Mouse (Mus musculus): ENCODE measurements at regions not wholly inside any gene's neighbourhood (a gene's known extent, or its start where the extent isn't known, plus 50 kb on each side); places are given as distances from the start of the nearest gene placed in this dataset.
A peak's percentile ranks its signal among the peaks of the same experiment; 100 is the strongest.

DNA sequence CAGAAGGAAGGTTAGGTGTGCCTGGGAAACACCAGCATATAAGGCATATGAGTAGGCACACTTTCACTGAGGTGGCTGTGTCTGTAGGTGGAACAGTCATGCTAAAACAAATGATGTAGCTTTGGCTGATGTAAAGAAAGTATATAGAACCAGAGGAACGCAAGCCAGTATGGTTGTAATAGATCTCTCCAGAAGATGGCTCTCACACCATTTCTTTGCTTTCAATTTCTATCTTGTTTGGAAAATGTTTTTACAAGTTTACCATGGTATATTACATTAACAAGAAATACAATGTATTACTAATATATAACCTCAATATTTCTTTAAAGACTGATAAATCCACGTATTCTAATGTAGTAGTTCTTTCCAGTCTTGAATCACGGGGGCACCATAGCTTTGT, 304.4 kb upstream of the Btbd3 start:
- Histone ChIP-seq H3K27me3 (ENCODE audit: control insufficient read depth, insufficient read depth, low read depth, low read length) (no peaks in the 10 kb centered on the region), H3K9ac (ENCODE audit: low read depth, low read length) (no peak overlapping the region), H3K9me3 (replicated peaks; ENCODE audit: control insufficient read depth, low read length, poor library complexity, severe bottlenecking) (no peaks in the 10 kb centered on the region), H3K4me2 (ENCODE audit: low read length) (no peak overlapping the region), H3K27ac (ENCODE audit: low read length) (no peak overlapping the region), H3K4me1 (ENCODE audit: control insufficient read depth, insufficient read depth, low read length) (no peaks in the 10 kb centered on the region), H3K4me3 (ENCODE audit: low read depth, low read length) (no peak overlapping the region), H3K36me3 (ENCODE audit: control insufficient read depth, insufficient read depth, low read length) (no peaks in the 10 kb centered on the region)
- ATAC-seq, result no peak
- WGBS, result 89% methylated on average over 3 of the region's 3 CpGs

GRCm38 (mm10) chr2:137950931-137951330, 305.4 kb upstream of the Btbd3 start:
- no peak overlapping the region for H3K4me3 ChIP-seq (ENCODE audit: low read depth, low read length)
- no peaks in the 10 kb centered on the region for H3K27me3 ChIP-seq (ENCODE audit: control insufficient read depth, insufficient read depth, low read depth, low read length)
- ATAC-seq, result no peak
- no peak overlapping the region for H3K4me2 ChIP-seq (ENCODE audit: low read length)
- H3K36me3 ChIP-seq (ENCODE audit: control insufficient read depth, insufficient read depth, low read length), result no peaks in the 10 kb centered on the region
- H3K27ac ChIP-seq (ENCODE audit: low read length), result no peak overlapping the region
- no peak overlapping the region for H3K9ac ChIP-seq (ENCODE audit: low read depth, low read length)
- no peaks in the 10 kb centered on the region for H3K9me3 ChIP-seq (replicated peaks; ENCODE audit: control insufficient read depth, low read length, poor library complexity, severe bottlenecking)
- H3K4me1 ChIP-seq (ENCODE audit: control insufficient read depth, insufficient read depth, low read length), result no peaks in the 10 kb centered on the region

GRCm38 (mm10) chr2:137942753-137943152, 313.6 kb upstream of the Btbd3 start:
- Histone ChIP-seq H3K4me2 (ENCODE audit: low read length) (no peak overlapping the region), H3K9me3 (replicated peaks; ENCODE audit: control insufficient read depth, low read length, poor library complexity, severe bottlenecking) (no peaks in the 10 kb centered on the region), H3K9ac (ENCODE audit: low read depth, low read length) (no peak overlapping the region), H3K27ac (ENCODE audit: low read length) (no peak overlapping the region), H3K4me1 (ENCODE audit: control insufficient read depth, insufficient read depth, low read length) (no peaks in the 10 kb centered on the region), H3K27me3 (ENCODE audit: control insufficient read depth, insufficient read depth, low read depth, low read length) (no peaks in the 10 kb centered on the region), H3K4me3 (ENCODE audit: low read depth, low read length) (no peak overlapping the region), H3K36me3 (ENCODE audit: control insufficient read depth, insufficient read depth, low read length) (no peaks in the 10 kb centered on the region)
- peak; percentile 72; the same call in 1 of the 2 replicates for ATAC-seq
- 9% methylated on average over 7 of the region's 7 CpGs for WGBS

- Histone ChIP-seq H3K9me3 (replicated peaks; ENCODE audit: control insufficient read depth, low read length, poor library complexity, severe bottlenecking) (no peaks in the 10 kb centered on the region), H3K27ac (ENCODE audit: low read length) (no peak overlapping the region), H3K4me3 (ENCODE audit: low read depth, low read length) (no peak overlapping the region), H3K36me3 (ENCODE audit: control insufficient read depth, insufficient read depth, low read length) (no peaks in the 10 kb centered on the region), H3K4me2 (ENCODE audit: low read length) (no peak overlapping the region), H3K9ac (ENCODE audit: low read depth, low read length) (no peak overlapping the region), H3K4me1 (ENCODE audit: control insufficient read depth, insufficient read depth, low read length) (peaks cover 7% of the 10 kb centered on the region; the same call in 1 of the 2 replicates), H3K27me3 (ENCODE audit: control insufficient read depth, insufficient read depth, low read depth, low read length) (no peaks in the 10 kb centered on the region)
- ATAC-seq, result no peak
- WGBS, result 72% methylated on average over 3 of the region's 3 CpGs
Observed at GRCm38 (mm10) chr2:137939591-137939990, 316.8 kb upstream of the Btbd3 start.

- H3K4me2 ChIP-seq (ENCODE audit: low read length), result no peak overlapping the region
- H3K4me3 ChIP-seq (ENCODE audit: low read depth, low read length), result no peak overlapping the region
- 13% methylated on average over 7 of the region's 7 CpGs for WGBS
- no peak overlapping the region for H3K27ac ChIP-seq (ENCODE audit: low read length)
- no peaks in the 10 kb centered on the region for H3K27me3 ChIP-seq (ENCODE audit: control insufficient read depth, insufficient read depth, low read depth, low read length)
- no peaks in the 10 kb centered on the region for H3K36me3 ChIP-seq (ENCODE audit: control insufficient read depth, insufficient read depth, low read length)
- no peaks in the 10 kb centered on the region for H3K9me3 ChIP-seq (replicated peaks; ENCODE audit: control insufficient read depth, low read length, poor library complexity, severe bottlenecking)
- H3K4me1 ChIP-seq (ENCODE audit: control insufficient read depth, insufficient read depth, low read length), result peaks cover 7% of the 10 kb centered on the region; the same call in 1 of the 2 replicates
- no peak overlapping the region for H3K9ac ChIP-seq (ENCODE audit: low read depth, low read length)
- ATAC-seq, result peak; percentile 59
Observed at GRCm38 (mm10) chr2:137938831-137939480, 317.4 kb upstream of the Btbd3 start.

- ATAC-seq, result 0 out of 2 replicates have a peak, but pooled peaks have one; percentile 68
- Histone ChIP-seq H3K4me3 (ENCODE audit: low read depth, low read length) (no peak overlapping the region), H3K36me3 (ENCODE audit: control insufficient read depth, insufficient read depth, low read length) (no peaks in the 10 kb centered on the region), H3K9ac (ENCODE audit: low read depth, low read length) (no peak overlapping the region), H3K27me3 (ENCODE audit: control insufficient read depth, insufficient read depth, low read depth, low read length) (no peaks in the 10 kb centered on the region), H3K4me2 (ENCODE audit: low read length) (no peak overlapping the region), H3K4me1 (ENCODE audit: control insufficient read depth, insufficient read depth, low read length) (peaks cover 7% of the 10 kb centered on the region; the same call in 1 of the 2 replicates), H3K9me3 (replicated peaks; ENCODE audit: control insufficient read depth, low read length, poor library complexity, severe bottlenecking) (no peaks in the 10 kb centered on the region), H3K27ac (ENCODE audit: low read length) (no peak overlapping the region; the same call in 1 of the 2 replicates)
- 36% methylated on average over 2 of the region's 2 CpGs for WGBS
Observed at GRCm38 (mm10) chr2:137936613-137937012, 319.8 kb upstream of the Btbd3 start.

DNA sequence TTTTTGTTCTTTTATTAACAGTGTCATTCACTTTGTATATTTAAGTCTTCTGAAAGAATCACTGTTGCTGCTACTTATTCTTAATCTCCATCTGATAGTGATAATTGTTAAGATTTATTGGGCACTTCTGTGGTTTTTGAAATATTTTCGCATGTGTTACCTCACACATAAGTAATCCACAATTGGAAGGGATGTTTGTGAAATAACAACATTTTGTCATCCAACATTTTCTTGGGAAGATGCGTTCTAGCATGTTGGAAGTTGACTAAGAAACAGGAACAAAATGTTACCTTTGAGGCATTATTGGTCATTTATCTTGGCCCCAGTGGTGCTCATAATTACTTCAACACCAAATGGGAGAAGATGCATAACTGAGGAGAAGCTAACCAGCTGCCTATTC, 323.4 kb upstream of the Btbd3 start:
- 93% methylated on average over 2 of the region's 2 CpGs for WGBS
- ATAC-seq, result no peak
- Histone ChIP-seq H3K4me3 (ENCODE audit: low read depth, low read length) (no peak overlapping the region), H3K4me1 (ENCODE audit: control insufficient read depth, insufficient read depth, low read length) (peaks cover 7% of the 10 kb centered on the region; the same call in 1 of the 2 replicates), H3K4me2 (ENCODE audit: low read length) (no peak overlapping the region), H3K27ac (ENCODE audit: low read length) (no peak overlapping the region), H3K9me3 (replicated peaks; ENCODE audit: control insufficient read depth, low read length, poor library complexity, severe bottlenecking) (no peaks in the 10 kb centered on the region), H3K36me3 (ENCODE audit: control insufficient read depth, insufficient read depth, low read length) (no peaks in the 10 kb centered on the region), H3K27me3 (ENCODE audit: control insufficient read depth, insufficient read depth, low read depth, low read length) (no peaks in the 10 kb centered on the region), H3K9ac (ENCODE audit: low read depth, low read length) (no peak overlapping the region)

- Histone ChIP-seq H3K9ac (ENCODE audit: low read depth, low read length) (no peak overlapping the region), H3K36me3 (ENCODE audit: control insufficient read depth, insufficient read depth, low read length) (no peaks in the 10 kb centered on the region), H3K9me3 (replicated peaks; ENCODE audit: control insufficient read depth, low read length, poor library complexity, severe bottlenecking) (no peaks in the 10 kb centered on the region), H3K4me3 (ENCODE audit: low read depth, low read length) (no peak overlapping the region), H3K27ac (ENCODE audit: low read length) (no peak overlapping the region), H3K4me2 (ENCODE audit: low read length) (no peak overlapping the region), H3K27me3 (ENCODE audit: control insufficient read depth, insufficient read depth, low read depth, low read length) (no peaks in the 10 kb centered on the region), H3K4me1 (ENCODE audit: control insufficient read depth, insufficient read depth, low read length) (peaks cover 7% of the 10 kb centered on the region; the same call in 1 of the 2 replicates)
- WGBS, result 90% methylated on average over 4 of the region's 4 CpGs
- no peak for ATAC-seq
Observed at GRCm38 (mm10) chr2:137932488-137932887, 323.9 kb upstream of the Btbd3 start.

- ATAC-seq, result no peak
- H3K9me3 ChIP-seq (replicated peaks; ENCODE audit: control insufficient read depth, low read length, poor library complexity, severe bottlenecking), result no peaks in the 10 kb centered on the region
- H3K27ac ChIP-seq (ENCODE audit: low read length), result no peak overlapping the region
- H3K4me2 ChIP-seq (ENCODE audit: low read length), result no peak overlapping the region
- 73% methylated on average over 5 of the region's 5 CpGs for WGBS
- no peaks in the 10 kb centered on the region for H3K4me1 ChIP-seq (ENCODE audit: control insufficient read depth, insufficient read depth, low read length)
- H3K27me3 ChIP-seq (ENCODE audit: control insufficient read depth, insufficient read depth, low read depth, low read length), result no peaks in the 10 kb centered on the region
- no peak overlapping the region for H3K9ac ChIP-seq (ENCODE audit: low read depth, low read length)
- H3K4me3 ChIP-seq (ENCODE audit: low read depth, low read length), result no peak overlapping the region
- no peaks in the 10 kb centered on the region for H3K36me3 ChIP-seq (ENCODE audit: control insufficient read depth, insufficient read depth, low read length)
Observed at GRCm38 (mm10) chr2:137925488-137925887, 330.9 kb upstream of the Btbd3 start.
